Mouse (Mus musculus): ENCODE data around the gene Efcab2. TPM values are rescaled to one million over a fixed set of nuclear protein-coding genes. Genes with fewer than 3 reads are reported as not detected.

Efcab2 gene
- total RNA-seq (2021): 10 to 100 TPM; 19.8 to 20.5 TPM

DNA sequence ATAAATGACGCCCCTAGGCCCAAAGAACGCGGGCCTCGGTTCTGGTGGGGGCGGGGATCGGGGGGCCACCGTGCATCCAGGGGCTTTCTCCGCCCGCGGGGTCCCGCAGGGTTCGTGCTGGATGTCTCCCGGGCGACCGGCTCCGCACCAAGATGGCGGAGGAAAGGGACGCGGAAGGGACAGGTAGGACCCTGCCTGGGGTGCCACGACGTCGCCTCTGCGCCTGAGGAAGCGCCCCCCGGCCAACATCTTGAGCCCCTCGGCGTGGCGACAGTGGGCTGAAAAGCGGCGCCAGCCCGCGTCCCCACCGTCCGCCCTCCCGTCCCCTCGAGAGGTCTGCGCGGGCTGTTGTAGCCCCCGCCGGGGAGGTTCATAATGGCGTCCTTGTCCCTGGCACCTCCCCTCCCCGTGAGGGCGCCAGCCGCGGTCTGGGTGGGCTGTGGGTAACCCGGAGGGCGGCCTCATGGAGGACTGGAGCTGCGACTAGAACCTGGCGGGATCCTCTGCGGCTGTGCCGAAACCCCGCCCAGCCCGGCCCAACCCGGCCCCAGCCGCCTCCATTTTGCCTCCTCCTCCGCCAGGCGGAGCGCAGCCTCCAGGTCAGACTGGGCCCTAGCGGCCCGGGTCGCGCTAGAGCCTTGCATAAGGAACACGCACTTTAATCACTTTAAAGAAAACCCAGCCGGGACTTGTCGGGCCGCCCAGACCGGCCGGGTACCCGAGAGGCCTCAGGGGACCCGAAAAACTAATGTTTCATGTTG, at the start of gene Efcab2:
Efcab2 (plus strand) TSS at position 135 of the 761 bp plus-strand sequence.
- peak; percentile 93 for DNase-seq

GRCm38 (mm10) chr1:178357776-178358710, 47.8 kb upstream of the Efcab2 start:
- DNase-seq: no peak

- DNase-seq: no peak
Measured at GRCm38 (mm10) chr1:178360264-178360663, 45.6 kb upstream of the Efcab2 start.

- DNase-seq: no peak
Measured at GRCm38 (mm10) chr1:178360702-178361101, 45.2 kb upstream of the Efcab2 start.

- no peak for DNase-seq
Measured at GRCm38 (mm10) chr1:178365171-178365570, 40.7 kb upstream of the Efcab2 start.

DNA sequence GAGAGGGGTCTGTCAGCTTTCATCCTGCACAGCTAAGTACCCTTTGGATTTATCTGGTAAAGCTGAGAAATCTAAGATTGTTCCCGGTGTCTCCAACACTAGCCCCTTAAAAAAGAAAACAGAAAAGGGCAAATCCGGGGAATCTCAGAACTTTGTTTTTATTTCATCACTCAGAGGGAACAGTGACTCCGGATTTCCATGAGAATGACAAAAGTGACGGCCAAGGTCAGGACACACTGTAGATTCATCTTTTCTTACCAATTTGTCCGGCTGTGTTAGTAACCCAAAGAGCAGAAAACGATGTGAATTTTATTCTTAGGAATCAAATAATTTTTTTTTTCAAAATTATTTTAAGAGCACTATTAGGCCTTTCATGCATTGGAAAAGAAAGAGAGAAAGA, 37.8 kb upstream of the Efcab2 start:
- no peak for DNase-seq

- DNase-seq: peak; percentile 94
Measured at GRCm38 (mm10) chr1:178368548-178369271, 37.2 kb upstream of the Efcab2 start.

GRCm38 (mm10) chr1:178369272-178369651, 36.6 kb upstream of the Efcab2 start:
- peak; percentile 47 for DNase-seq

GRCm38 (mm10) chr1:178372681-178373080, 33.2 kb upstream of the Efcab2 start:
- DNase-seq: no peak

DNA sequence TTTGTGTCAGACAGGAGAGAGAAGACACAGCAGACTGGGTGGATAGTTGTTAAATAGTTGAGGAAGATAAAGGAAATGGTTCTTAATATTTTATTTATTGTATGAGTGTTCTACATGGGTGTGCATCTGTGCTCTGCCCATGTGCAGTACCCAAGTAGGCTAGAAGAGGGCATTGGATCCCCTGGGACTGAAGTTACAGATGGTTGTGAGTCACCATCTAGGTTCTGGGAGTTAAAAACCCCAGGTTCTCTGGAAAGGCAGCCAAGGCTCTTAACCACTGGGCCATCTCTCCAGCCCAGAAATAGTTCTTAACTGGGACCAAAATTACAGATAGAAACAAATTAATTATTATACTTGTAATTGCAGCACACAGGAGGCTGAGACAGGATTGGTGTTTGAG, 30.5 kb upstream of the Efcab2 start:
- DNase-seq: no peak

- no peak for DNase-seq
Measured at GRCm38 (mm10) chr1:178376061-178376460, 29.8 kb upstream of the Efcab2 start.

- no peak for DNase-seq
Measured at GRCm38 (mm10) chr1:178376907-178377306, 29.0 kb upstream of the Efcab2 start.

GRCm38 (mm10) chr1:178378115-178378514, 27.8 kb upstream of the Efcab2 start:
- DNase-seq: no peak

- no peak for DNase-seq
Measured at GRCm38 (mm10) chr1:178379224-178379623, 26.7 kb upstream of the Efcab2 start.

GRCm38 (mm10) chr1:178382165-178382564, 23.7 kb upstream of the Efcab2 start:
- no peak for DNase-seq

- no peak for DNase-seq
Measured at GRCm38 (mm10) chr1:178388802-178389201, 17.1 kb upstream of the Efcab2 start.

DNA sequence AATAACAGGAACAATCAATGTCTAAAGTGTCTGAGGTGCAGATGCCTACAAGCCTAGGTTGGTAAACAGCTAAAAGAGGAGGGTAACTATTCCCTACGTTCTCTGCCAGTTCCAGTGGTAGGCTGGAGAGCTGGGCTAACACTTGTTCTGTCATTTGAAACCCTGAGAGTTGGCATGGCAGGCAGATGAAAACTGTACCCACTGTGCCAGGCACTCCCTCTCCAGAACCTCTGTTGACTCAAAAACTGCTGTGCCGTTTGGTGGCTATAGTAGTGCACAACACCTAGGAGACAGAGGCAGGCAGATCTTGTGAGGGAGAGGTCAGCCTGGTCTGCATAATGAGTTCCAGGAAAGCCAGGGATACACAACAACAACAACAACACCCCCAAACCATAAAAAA, 16.5 kb upstream of the Efcab2 start:
- DNase-seq: no peak

DNA sequence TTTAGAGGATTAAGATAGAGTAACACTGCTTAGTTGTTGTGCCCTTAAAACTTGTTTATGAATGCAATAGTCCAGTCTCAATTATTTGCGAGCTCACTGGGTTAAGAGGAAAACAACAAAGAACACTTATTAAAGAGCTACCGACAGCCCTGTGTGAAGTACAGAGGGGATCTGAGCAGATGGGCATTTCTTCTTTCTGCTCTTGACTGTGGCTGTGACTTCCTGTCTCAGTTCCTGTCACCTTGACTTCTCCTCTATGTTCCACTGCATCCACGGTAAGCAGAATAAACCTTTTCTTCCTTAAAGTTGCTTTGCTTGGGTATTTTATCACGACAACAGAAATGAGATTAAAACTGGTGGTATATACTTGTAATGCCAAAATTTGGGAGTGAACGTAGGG, 12.9 kb upstream of the Efcab2 start:
- DNase-seq: no peak

- DNase-seq: no peak
Measured at GRCm38 (mm10) chr1:178395091-178395490, 10.8 kb upstream of the Efcab2 start.

DNA sequence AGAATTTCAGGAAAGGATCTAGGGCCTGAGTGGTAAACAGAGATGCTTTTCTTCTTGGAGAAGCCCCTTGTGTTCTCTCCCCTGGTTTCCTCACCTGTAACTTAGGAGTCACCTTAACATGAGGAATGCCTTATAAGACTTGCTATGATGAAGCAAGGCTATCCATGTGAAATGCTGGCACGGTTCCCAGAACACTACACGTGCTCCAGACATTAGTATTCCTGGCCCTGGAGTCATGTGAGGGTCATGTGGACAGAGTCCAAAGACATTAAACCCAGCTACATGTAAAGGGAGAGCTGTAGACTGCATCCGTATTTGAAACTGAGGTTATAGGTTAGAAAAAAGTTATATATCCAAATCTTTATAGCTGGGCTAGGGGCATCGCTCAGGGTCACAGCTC, 9.5 kb upstream of the Efcab2 start:
- peak; percentile 78 for DNase-seq

GRCm38 (mm10) chr1:178399879-178400278, 6.0 kb upstream of the Efcab2 start:
- DNase-seq: no peak

GRCm38 (mm10) chr1:178400652-178401051, 5.2 kb upstream of the Efcab2 start:
- peak; percentile 12 for DNase-seq

GRCm38 (mm10) chr1:178401960-178402359, 3.9 kb upstream of the Efcab2 start:
- DNase-seq: no peak

Data from heart, postnatal 4 days (tissue).